Mouse (Mus musculus): ENCODE data around the gene Adgrl2. TPM values are rescaled to one million over a fixed set of nuclear protein-coding genes. Genes with fewer than 3 reads are reported as not detected.

Adgrl2 gene
- total and polyA plus RNA-seq, 3 experiments = not detected

DNA sequence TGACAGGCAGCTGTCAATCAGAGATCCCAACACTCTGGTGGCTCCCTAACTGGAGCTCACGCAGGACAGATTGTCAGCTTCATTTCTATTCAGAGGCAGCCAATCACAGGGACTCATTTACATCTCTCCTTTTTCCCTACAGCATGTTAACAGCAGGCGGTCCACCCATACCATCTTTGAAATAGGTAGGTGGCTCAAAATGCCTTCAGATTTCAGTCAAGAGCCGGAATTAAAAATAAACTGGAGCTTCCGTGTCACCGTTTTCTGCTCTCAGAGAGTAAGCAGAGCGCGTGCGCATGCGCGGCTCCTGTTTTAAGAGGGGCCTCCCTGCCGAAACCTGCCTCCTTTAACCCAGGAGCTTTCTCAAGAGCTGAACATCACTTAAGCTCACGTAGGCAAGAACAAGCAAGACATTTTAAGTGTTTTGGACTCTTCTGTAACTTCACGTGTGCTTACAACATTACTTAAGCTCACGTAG lies 67.7 kb downstream of the Adgrl2 start:
- Histone ChIP-seq H3K9me3 (replicated peaks; ENCODE audit: insufficient read depth, low read length) (no peaks in the 10 kb centered on the region), H3K27ac (ENCODE audit: control insufficient read depth, low read depth, low read length) (no peak overlapping the region), H3K79me2 (ENCODE audit: control insufficient read depth, insufficient read depth, low read length, poor library complexity) (no peaks in the 10 kb centered on the region), H3K4me1 (ENCODE audit: control insufficient read depth in 1 of 2, insufficient read depth in 2 of 2, low read length in 2 of 2) (no peaks in the 10 kb centered on the region), H3K9ac (ENCODE audit: control insufficient read depth, low read depth, low read length, poor library complexity, severe bottlenecking) (no peak overlapping the region), H3K36me3 (ENCODE audit: control insufficient read depth in 1 of 2, insufficient read depth in 2 of 2, low read length in 2 of 2) (no peaks in the 10 kb centered on the region), H3K27me3 (ENCODE audit: control insufficient read depth in 1 of 2, insufficient read depth in 2 of 2, low read length in 2 of 2) (no peaks in the 10 kb centered on the region), H3K4me3 (ENCODE audit: control insufficient read depth in 1 of 2, insufficient read depth in 1 of 2, low read depth in 2 of 2, low read length in 2 of 2) (no peak overlapping the region)
- no peak for TF ChIP-seq RAD21 (IDR thresholded peaks at IDR 0.05; ENCODE audit: low read depth, low read length)
- no peak for TF ChIP-seq RCOR1 (IDR thresholded peaks at IDR 0.05; ENCODE audit: low read depth, low read length)
- TF ChIP-seq TAL1 (IDR thresholded peaks at IDR 0.05; ENCODE audit: low read length) = no peak
- TF ChIP-seq SMC3 (IDR thresholded peaks at IDR 0.05; ENCODE audit: low read depth, low read length) = no peak
- no peak for TF ChIP-seq HCFC1 (IDR thresholded peaks at IDR 0.05; ENCODE audit: low read depth, low read length)
- TF ChIP-seq ELF1 (IDR thresholded peaks at IDR 0.05; ENCODE audit: low read depth, low read length) = no peak
- TF ChIP-seq MAFK (IDR thresholded peaks at IDR 0.05; ENCODE audit: borderline replicate concordance, low read depth, low read length) = no peak
- TF ChIP-seq POLR2AphosphoS2 (IDR thresholded peaks at IDR 0.05; ENCODE audit: low read length) = no peak
- TF ChIP-seq USF1 (IDR thresholded peaks at IDR 0.05; ENCODE audit: low read depth, low read length) = no peak
- TF ChIP-seq E2F4 (IDR thresholded peaks at IDR 0.05; ENCODE audit: borderline replicate concordance, low read depth, low read length) = no peak
- DNase-seq (ENCODE audit: low read depth, low spot score) = no peak

DNA sequence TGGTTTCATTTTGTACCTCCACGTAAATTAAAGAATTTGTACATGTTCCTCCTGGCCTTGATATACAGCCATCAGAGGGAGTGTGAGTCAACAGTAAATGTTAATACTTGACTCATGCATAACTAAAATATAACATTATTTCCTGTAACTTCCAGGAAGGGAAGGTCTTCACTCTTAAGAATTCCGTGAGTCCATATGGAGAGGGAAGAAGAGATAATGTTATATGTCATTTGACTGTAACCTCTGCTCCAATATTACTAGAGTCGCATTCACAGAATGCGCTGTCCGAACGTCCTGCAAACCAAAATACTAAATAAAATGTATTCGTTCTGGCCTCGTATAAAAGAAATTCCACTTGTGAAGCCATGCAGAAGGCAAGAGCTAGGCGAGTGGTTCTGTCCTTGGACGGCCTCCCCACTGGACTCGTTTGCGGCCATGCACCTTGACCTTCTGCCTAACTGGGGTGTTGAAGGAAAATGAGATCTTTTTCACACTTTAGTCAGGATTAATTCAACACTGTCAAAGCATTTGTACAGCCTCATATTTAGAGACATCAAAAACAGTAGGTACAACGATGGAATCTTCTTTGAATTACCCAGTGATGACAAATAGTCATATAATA lies 68.3 kb downstream of the Adgrl2 start:
- Histone ChIP-seq H3K4me1 (ENCODE audit: control insufficient read depth in 1 of 2, insufficient read depth in 2 of 2, low read length in 2 of 2) (no peaks in the 10 kb centered on the region), H3K9ac (ENCODE audit: control insufficient read depth, low read depth, low read length, poor library complexity, severe bottlenecking) (no peak overlapping the region), H3K27ac (ENCODE audit: control insufficient read depth, low read depth, low read length) (no peak overlapping the region), H3K27me3 (ENCODE audit: control insufficient read depth in 1 of 2, insufficient read depth in 2 of 2, low read length in 2 of 2) (no peaks in the 10 kb centered on the region), H3K79me2 (ENCODE audit: control insufficient read depth, insufficient read depth, low read length, poor library complexity) (no peaks in the 10 kb centered on the region), H3K4me3 (ENCODE audit: control insufficient read depth in 1 of 2, insufficient read depth in 1 of 2, low read depth in 2 of 2, low read length in 2 of 2) (no peak overlapping the region), H3K36me3 (ENCODE audit: control insufficient read depth in 1 of 2, insufficient read depth in 2 of 2, low read length in 2 of 2) (no peaks in the 10 kb centered on the region), H3K9me3 (replicated peaks; ENCODE audit: insufficient read depth, low read length) (no peaks in the 10 kb centered on the region)
- TF ChIP-seq MAZ (IDR thresholded peaks at IDR 0.05; ENCODE audit: low read depth, low read length) (no peak), POLR2A (IDR thresholded peaks at IDR 0.05; ENCODE audit: control insufficient read depth in 1 of 2, insufficient read depth in 1 of 2, low read depth in 1 of 2, low read length in 2 of 2, poor library complexity in 1 of 2) (no peak), POLR2AphosphoS2 (IDR thresholded peaks at IDR 0.05; ENCODE audit: low read length) (no peak), NRF1 (IDR thresholded peaks at IDR 0.05; ENCODE audit: insufficient read depth, low read depth, low read length, poor library complexity, severe bottlenecking) (no peak), HCFC1 (IDR thresholded peaks at IDR 0.05; ENCODE audit: low read depth, low read length) (no peak), MEF2A (IDR thresholded peaks at IDR 0.05; ENCODE audit: extremely low read depth, insufficient replicate concordance, low read depth, low read length, poor library complexity, severe bottlenecking) (no peak), CHD1 (IDR thresholded peaks at IDR 0.05; ENCODE audit: low read depth, low read length) (no peak), GABPA (IDR thresholded peaks at IDR 0.05; ENCODE audit: low read depth, low read length) (no peak), ETS1 (IDR thresholded peaks at IDR 0.05; ENCODE audit: low read depth, low read length) (no peak), TCF12 (IDR thresholded peaks at IDR 0.05; ENCODE audit: low read depth, low read length) (no peak), E2F4 (IDR thresholded peaks at IDR 0.05; ENCODE audit: borderline replicate concordance, low read depth, low read length) (no peak), ZNF384 (IDR thresholded peaks at IDR 0.05; ENCODE audit: low read depth, low read length) (no peak), JUND (IDR thresholded peaks at IDR 0.05; ENCODE audit: low read depth, low read length) (no peak), ZKSCAN1 (IDR thresholded peaks at IDR 0.05; ENCODE audit: low read depth, low read length) (no peak)
- DNase-seq (ENCODE audit: low read depth, low spot score) = no peak

Data from MEL (cell line).